Mouse (Mus musculus) cerebellum, adult 2 months (tissue): ENCODE results near the gene F7.

Experiments
- CTCF ChIP-seq: fragments of 200-500 bp; IDR thresholded peaks from 2 replicates; pipeline ENCODE4 v1.5.1; 2011; ENCODE audit warnings: low read depth, mild to moderate bottlenecking, control low read depth, low read length, moderate library complexity, borderline replicate concordance; ENCODE audit not compliant: insufficient read depth
- POLR2A ChIP-seq: fragments of 200-500 bp; IDR thresholded peaks from 2 replicates; pipeline ENCODE4 v1.6.1; 2011; ENCODE audit warnings: low read length, control low read depth, borderline replicate concordance; ENCODE audit not compliant: insufficient read depth

GRCm38 (mm10) chr8:13021830-13022229 is 4.0 kb upstream of the F7 start:
- TF ChIP-seq CTCF (no peak), POLR2A (no peak)
